Comparison of ENCODE assay signal across 9 mouse cellular contexts in the genomic region with DNA sequence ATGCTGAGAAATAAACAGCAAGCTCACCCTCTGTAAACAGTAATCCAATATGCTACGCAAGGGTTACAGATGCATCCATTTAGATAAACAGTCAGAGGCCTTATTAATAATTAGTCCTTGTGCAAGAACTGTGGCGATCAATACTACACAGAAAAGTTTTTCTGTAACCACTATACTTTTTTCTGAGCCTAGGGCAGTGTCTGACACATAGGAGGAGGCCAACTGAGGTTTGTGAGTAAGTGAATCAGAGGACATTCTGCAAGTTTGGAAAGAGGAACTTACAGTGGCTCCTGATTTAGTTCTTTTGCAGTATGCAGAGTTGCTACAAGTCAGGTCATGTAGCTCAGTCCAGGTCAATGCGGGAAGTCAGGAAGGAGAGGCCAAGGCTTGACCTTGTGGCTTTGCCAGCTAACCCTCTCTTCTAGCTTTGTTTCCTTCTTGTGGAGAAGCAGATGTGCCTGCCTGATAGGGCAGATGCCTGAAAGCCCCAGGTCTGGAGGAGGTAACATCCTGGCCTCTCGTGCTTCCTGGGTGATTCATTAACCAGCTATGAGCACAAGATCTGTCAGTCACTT.
DNase-seq lines count a peak whose midpoint lies in the region; ATAC-seq lines count a peak whose summit lies in the region.
"Had no signal": no experiment of that assay in that cellular context is flagged by ENCODE, and none has a peak within 500 bp of the region (broad histone marks: within the 10 kb centered on the region; RNA-seq: fewer than 3 reads in every experiment).

No protein-coding gene starts in this region.

- no peak overlapping the region for H3K9ac ChIP-seq in liver, embryonic 11.5 days (ENCODE audit: low read depth, low read length)
- H3K9ac ChIP-seq: lung, embryonic 15.5 days had no signal

- peak overlapping the region; percentile 66 for H3K27ac ChIP-seq in liver, embryonic 11.5 days (ENCODE audit: low read depth, low read length)
- H3K27ac ChIP-seq: lung, embryonic 15.5 days had no signal

- 39% methylated on average over 4 of the region's 4 CpGs for WGBS in liver, embryonic 11.5 days

- H3K4me3 ChIP-seq in liver, embryonic 11.5 days (ENCODE audit: low read depth, low read length), result no peak overlapping the region
- H3K4me3 ChIP-seq: lung, embryonic 15.5 days had no signal

- no peaks in the 10 kb centered on the region for H3K36me3 ChIP-seq in liver, embryonic 11.5 days (ENCODE audit: control insufficient read depth, insufficient read depth, low read length)
- H3K36me3 ChIP-seq: lung, embryonic 15.5 days had no signal

- peak overlapping the region; percentile 33 for H3K4me2 ChIP-seq in liver, embryonic 11.5 days
- H3K4me2 ChIP-seq: lung, embryonic 15.5 days had no signal

- peaks cover 7% of the 10 kb centered on the region for H3K4me1 ChIP-seq in liver, embryonic 11.5 days (replicated peaks; ENCODE audit: control insufficient read depth, insufficient read depth, low read length)
- H3K4me1 ChIP-seq: lung, embryonic 15.5 days had no signal

- DNase-seq in urinary bladder, postnatal 14 days (ENCODE audit: low spot score), result peak; percentile 7
- DNase-seq in urinary bladder, postnatal 25 days (ENCODE audit: low spot score), result no peak
- no peak for DNase-seq in liver, embryonic 11.5 days (ENCODE audit: low spot score)
- DNase-seq in yolk sac, embryonic 10.5 days (ENCODE audit: low spot score), result peak; percentile 44
- DNase-seq in cerebellum, adult 9-11 months, result no peak
- no peak for DNase-seq in layer of hippocampus, adult 18-20 months (ENCODE audit: low spot score in 2 of 2)

- no peaks in the 10 kb centered on the region for H3K9me3 ChIP-seq in liver, embryonic 11.5 days (ENCODE audit: control insufficient read depth, low read length)
- H3K9me3 ChIP-seq: lung, embryonic 15.5 days had no signal

- peak; percentile 90 for ATAC-seq in granulocyte monocyte progenitor cell, adult 5-6 weeks (replicated peaks; ENCODE audit: poor library complexity, severe bottlenecking)
- ATAC-seq in liver, embryonic 11.5 days (replicated peaks; ENCODE audit: low FRiP score), result peak; percentile 88
- no peak for ATAC-seq in frontal cortex, adult (ENCODE audit: low TSS enrichment)

- no peaks in the 10 kb centered on the region for H3K27me3 ChIP-seq in liver, embryonic 11.5 days (replicated peaks; ENCODE audit: control insufficient read depth, insufficient read depth, low read length)

Comparison
In these comparisons a context has a peak if more than half of its experiments do, and no peak if none do; other contexts are left out.
1. DNase-seq: peak in urinary bladder, postnatal 14 days (single experiment) and yolk sac, embryonic 10.5 days (single experiment); none in urinary bladder, postnatal 25 days (single experiment), liver, embryonic 11.5 days (single experiment), cerebellum, adult 9-11 months (single experiment) and layer of hippocampus, adult 18-20 months (0 of 2).